Mouse (Mus musculus): ENCODE results near the gene Jmjd1c. TPM values are rescaled to one million over a fixed set of nuclear protein-coding genes. Genes with fewer than 3 reads are reported as not detected.

The Jmjd1c gene
- 102 TPM for polyA plus RNA-seq (2014; fragmentation: Illumina TruSeq; extraction: RNeasy Lipid Tissue Mini Kit (QIAGEN cat#74804); ENCODE audit: low read depth, low replicate concordance)

DNA sequence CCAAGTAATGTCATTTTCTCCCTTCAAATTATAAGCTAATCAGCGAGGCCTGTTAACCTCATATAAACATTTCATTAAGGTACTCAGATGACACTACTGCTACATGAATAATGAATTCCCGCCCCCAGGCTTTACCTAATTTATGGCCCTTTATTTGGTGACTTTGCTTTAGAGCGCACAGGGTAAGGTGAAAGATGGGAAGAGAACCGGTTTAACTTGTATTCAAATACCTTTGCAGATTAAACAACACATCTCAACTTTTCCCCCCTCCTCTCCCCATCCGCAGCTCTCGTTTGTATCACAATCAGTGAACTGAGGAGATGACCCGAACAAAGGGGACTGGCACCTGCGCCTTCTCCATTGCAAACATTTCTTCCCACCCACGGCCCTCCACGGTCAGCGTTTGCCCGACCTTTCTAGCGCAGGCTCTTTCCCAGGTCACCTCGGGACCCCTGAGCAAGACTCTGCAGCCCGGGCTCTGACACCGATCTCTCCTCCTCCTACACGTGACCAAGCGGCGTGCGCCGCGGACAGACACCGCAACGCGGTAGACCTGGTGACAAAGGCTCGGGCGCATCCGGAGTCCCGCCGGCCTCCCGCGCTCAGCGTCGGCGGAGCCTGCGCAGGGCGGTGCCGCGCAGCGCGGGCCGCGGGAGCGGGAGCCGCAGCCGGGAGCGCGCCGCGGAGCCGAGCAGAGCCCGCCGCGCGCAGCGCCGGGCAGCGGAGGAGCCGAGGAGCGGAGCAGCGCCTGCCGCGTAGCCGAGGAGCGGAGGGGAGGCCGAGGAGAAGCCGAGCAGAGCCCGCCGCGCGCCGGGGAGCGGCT is at the start of gene Jmjd1c:
Gene Jmjd1c, plus strand, starts transcription at position 328 of the 823 bp plus-strand sequence.

DNA sequence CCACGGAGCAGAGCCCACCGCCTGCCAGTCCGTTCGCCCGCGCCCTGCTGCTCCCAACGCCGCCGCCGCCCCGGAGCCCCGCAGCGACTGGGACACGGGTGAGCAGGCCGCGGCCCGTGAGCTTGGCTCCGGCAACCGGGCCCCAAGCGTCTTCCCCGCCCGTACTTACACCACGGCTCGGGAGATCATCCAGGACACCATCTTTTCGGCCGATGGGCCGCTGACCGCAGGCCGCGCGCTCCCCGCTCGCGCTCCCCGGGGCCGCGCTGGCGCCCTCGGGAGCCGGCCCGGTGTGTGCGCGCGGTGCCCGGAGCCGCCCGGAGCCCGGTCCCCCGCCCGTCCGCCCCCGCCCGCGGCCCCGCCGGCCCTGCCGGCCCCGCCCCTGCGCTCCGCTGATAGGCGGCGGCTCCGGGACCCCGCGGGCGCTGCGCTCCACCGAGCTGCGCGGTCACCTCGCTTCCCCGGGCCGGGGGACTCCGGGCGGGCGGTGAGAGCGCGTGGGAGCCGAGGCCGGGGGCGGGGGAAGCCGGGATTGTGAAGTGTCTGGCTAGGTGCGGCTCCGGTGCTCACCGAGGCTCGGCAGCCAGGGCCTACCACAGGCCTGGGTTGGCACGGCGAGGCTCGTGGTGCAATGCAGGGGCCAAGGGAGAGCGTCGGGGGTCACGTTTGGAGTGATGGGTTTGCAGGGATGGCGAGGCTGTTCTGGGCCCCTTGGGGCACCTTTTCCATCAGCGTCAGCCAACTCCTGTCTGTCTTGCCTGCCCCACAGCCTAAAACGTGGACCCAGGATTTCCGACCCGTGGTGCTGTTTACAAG is 904 bp downstream of the Jmjd1c start, which contains the start of gene Reep3:
Gene Reep3, minus strand, starts transcription at position 325 of the 816 bp plus-strand sequence.

DNA sequence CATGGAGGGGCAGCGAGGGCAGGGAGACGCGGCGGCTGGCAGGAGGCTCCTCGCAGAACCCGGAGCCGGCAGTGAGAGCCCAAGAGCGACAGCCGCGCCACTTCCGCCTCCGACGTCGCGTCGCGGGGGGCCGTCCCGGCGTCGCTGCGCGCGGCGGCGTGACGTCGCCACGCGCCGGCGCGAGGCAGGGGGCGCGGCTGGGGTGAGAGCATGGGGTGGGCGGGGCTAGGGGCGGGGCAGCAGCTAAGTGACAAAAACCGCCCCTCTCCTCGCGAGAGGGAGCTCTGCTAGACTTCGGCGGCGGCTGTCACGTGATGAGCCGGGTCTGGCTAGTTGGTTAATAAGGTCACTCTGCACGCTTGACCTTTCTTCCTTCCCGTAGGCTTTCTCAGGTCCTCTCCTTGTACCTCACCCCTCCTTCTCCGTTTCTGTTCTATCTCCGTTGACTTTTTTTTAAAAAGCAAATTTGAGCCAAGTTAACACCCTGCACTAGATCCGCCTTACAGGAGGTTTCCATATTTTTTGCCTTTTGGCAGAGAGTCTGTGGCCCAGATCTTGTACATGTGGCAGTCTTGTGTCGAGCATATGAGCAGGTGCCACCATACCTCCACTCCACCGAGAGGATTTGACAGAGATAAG is 189.4 kb downstream of the Jmjd1c start, which contains the start of gene Nrbf2:
Gene Nrbf2, minus strand, starts transcription at position 130 of the 639 bp plus-strand sequence.

Other genes with a start within 250 kb of the Jmjd1c start
- gene Reep3, start 820 bp downstream of the Jmjd1c start, polyA plus RNA-seq (2014; fragmentation: Illumina TruSeq; extraction: RNeasy Lipid Tissue Mini Kit (QIAGEN cat#74804); ENCODE audit: low read depth, low replicate concordance) = 116 TPM
- gene Nrbf2, start 189.2 kb downstream of the Jmjd1c start, polyA plus RNA-seq (2014; fragmentation: Illumina TruSeq; extraction: RNeasy Lipid Tissue Mini Kit (QIAGEN cat#74804); ENCODE audit: low read depth, low replicate concordance) = 34.0 TPM

Measured in sigmoid colon, adult 10 weeks (tissue).